Mouse (Mus musculus): ENCODE data around the gene Bmp6.

The Bmp6 gene

DNA sequence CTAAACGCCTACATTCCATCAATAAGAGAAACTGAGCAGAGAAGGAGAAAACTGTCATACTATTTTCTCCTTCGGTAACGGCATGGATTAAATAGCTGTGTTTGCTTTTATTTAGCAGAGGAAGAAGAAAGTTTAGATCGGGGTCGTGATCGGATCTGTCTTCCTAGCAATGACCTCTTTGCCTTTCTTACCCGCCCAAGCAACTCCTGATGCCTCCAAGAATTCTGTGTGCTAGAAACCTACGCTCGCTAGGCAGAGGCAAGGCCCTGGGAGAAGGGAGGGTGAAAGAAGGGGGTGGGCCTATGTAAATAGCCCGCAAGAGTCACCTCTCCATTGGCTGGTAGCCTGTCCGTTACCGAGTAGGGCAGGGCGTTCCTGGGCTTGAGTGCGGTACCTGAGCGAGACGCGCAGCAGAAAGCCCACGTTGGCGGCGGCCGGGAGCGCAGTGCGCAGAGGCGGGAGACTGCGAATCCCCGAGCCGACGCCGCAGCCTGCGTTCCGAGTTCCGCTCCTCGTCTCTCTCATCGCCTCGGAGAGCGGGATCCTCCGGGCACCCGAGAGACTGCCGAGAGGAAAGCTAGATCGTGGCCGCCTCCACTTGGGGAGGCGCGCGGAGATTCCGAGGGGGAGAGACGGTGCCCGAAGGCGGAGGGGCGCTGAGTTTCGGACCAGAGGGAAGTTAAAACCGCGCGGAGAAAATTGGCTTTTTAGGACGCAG lies at the start of gene Bmp6:
Bmp6 (plus strand) TSS at position 395 of the 718 bp plus-strand sequence.
- peak; percentile 70 to 74 for DNase-seq (ENCODE audit: low spot score in 2 of 2)

- DNase-seq (ENCODE audit: low spot score in 2 of 2), result no peak
These were observed 48.7 kb upstream of the Bmp6 start for GRCm38 (mm10) chr13:38296166-38296565.

DNA sequence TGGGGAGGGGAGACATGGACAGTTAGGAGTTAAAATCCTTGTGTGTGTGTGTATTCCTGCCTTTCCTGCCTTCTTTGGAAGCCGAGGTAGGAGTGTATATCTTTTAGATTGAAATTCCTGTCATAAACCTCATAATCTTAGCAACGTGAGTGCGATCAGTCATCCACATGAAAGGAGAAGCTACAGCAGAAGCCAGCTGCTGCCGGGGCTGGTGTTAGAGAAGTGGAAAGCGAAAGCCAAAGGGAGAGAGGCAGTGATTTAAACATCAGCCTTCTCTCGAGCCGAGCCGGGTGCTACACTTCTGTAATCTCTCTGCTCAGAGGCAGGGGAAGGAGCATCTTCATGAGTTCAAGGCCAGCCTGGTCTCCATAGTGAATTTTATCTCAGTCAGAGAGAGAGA lies 48.3 kb upstream of the Bmp6 start:
- no peak for DNase-seq (ENCODE audit: low spot score in 2 of 2)

DNA sequence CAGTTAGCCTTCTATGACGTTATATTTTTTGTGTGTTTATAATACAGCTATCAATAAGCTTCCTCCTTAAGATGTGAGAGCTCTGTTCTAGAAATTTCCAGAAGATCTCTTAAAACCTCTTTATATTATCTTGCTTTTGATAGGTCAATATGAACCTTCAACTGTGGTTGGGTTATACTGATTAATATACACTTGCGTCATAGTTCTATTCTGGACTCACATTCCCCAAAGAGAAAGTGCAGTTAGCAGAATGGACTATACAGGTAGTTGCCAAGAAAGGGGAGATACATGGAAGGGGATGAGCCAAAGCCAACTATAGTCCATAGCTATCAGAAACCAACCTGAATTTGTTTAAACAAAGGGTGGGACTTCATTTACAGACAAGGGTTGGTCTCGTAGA lies 33.8 kb upstream of the Bmp6 start:
- no peak for DNase-seq (ENCODE audit: low spot score in 2 of 2)

- DNase-seq (ENCODE audit: low spot score in 2 of 2), result no peak
These were observed 32.4 kb upstream of the Bmp6 start for GRCm38 (mm10) chr13:38312357-38313040.

GRCm38 (mm10) chr13:38314590-38314989 lies 30.3 kb upstream of the Bmp6 start:
- no peak for DNase-seq (ENCODE audit: low spot score in 2 of 2)

DNA sequence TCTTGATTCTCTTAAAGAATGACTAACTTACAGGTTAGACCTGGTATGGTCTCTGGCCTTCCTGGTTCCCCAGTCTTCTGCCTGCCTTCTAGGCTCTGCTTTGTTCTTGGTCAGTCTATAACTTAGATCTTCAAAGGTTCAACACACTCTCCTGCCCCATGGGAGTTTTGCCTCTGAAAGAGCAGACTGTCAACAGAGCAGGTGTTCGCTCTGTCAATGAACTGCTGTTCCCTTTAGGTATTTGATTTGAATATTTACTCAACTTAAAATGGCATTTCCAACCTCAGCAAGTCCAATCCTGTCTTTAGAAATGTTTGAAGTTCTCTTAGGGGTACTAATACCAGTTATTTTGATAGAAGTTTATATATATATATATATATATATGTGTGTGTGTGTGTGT lies 26.5 kb upstream of the Bmp6 start:
- no peak for DNase-seq (ENCODE audit: low spot score in 2 of 2)

- DNase-seq (ENCODE audit: low spot score in 2 of 2), result no peak
These were observed 24.6 kb upstream of the Bmp6 start for GRCm38 (mm10) chr13:38320354-38320753.

DNA sequence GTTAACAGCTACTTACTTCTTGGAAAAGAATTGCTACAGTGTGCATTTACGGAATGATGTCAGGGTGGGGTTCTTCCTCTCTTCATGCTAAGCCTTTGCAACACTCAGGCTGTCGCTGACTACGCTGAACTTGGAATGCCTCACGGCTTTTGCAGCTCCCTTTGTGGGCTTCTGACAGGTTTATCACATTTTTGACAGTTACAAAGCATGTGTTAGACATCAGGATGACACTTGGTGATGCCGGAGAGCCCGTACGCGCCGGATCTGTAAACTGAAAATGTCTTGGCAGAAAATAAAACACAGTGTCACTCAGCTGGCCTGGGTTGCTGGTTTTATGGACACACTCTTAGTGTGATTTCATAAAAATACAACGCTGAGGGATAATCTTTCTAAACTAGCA lies 20.5 kb upstream of the Bmp6 start:
- peak in 1 of 2 experiments; percentile 51 for DNase-seq (ENCODE audit: low spot score in 2 of 2)

- DNase-seq (ENCODE audit: low spot score in 2 of 2), result no peak
These were observed 17.5 kb upstream of the Bmp6 start for GRCm38 (mm10) chr13:38327377-38327776.

DNA sequence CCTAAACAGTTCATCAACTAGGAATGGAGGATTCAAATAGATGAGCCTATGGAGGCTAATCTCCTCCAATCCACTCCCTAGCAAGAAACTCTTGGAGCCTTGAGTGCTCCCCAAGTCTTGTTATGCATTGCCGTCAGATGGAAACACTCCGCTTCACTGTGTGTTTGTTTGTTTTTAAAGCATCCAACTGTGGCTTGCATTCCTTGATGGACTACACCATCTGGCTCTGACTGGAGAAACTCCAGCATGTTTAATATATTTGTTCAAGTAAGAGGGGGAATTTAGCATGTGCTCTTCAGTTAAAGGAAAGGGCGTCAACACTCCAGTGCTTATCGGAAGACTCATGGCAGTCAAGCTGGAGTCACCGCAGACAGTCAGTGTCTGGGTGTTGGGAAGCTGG lies 11.4 kb upstream of the Bmp6 start:
- DNase-seq (ENCODE audit: low spot score in 2 of 2), result no peak

DNA sequence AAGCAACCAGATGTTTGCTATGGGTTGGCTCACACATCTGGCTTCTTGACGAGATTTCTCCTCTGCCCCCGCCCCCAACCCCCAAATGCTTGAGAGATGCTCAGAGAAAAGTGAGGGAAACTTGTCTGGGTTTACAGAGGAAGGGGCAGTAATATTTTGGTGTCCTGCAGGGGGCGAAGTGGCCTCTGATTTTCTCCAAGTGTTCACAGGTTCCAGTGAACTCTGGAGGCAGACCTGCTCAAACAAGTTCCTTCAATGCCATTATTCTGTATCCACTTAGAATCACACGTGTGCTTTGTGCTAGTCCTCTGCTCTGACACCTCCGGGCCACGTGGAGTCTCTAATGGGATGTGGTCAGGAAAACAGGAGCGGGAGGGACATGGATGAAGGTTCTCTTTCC lies 2.3 kb upstream of the Bmp6 start:
- peak; percentile 45 to 78 for DNase-seq (ENCODE audit: low spot score in 2 of 2)

- DNase-seq (ENCODE audit: low spot score in 2 of 2), result no peak
These were observed 1.7 kb upstream of the Bmp6 start for GRCm38 (mm10) chr13:38343202-38343601.

DNA sequence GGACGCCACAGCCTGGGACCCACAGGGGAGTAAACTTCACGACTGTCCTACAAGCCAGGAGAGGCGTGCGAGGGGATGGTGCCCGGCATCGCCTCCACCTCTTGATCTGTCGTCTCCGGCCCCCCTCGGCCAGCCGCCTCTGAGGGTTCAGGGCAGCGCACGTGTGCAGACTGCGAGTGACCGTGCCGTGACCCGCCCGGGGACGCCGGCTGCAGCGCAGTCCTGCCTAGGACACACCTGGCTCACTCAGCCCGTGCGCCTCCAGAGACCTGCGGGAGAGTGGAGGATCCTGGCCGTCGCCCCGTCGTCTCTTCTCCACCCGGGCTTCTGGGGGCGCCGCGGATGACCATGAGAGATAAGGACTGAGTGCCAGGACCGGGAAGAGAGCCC lies 519 bp downstream of the Bmp6 start:
- no peak for DNase-seq (ENCODE audit: low spot score in 2 of 2)

GRCm38 (mm10) chr13:38346096-38346915 lies 1.4 kb downstream of the Bmp6 start:
- no peak for DNase-seq (ENCODE audit: low spot score in 2 of 2)

GRCm38 (mm10) chr13:38347021-38347774 lies 2.3 kb downstream of the Bmp6 start:
- no peak for DNase-seq (ENCODE audit: low spot score in 2 of 2)

DNA sequence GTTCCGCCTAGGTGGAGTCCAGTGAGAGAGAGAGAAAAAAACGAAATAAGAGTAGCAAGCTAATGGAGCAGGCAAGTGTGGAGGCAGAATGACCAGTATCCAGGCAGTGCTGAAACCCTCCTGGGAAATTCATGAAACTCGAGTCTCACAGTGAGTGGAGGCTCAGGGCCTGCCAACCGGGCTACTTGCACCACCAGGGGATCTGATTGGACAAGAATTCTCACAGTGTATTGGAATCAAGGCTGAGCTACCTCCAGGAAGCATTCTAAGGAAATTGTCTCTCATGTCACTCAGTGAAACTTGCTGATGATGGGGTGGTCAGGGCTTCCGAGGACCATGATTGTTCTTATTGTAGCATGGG lies 2.8 kb downstream of the Bmp6 start:
- no peak for DNase-seq (ENCODE audit: low spot score in 2 of 2)

DNA sequence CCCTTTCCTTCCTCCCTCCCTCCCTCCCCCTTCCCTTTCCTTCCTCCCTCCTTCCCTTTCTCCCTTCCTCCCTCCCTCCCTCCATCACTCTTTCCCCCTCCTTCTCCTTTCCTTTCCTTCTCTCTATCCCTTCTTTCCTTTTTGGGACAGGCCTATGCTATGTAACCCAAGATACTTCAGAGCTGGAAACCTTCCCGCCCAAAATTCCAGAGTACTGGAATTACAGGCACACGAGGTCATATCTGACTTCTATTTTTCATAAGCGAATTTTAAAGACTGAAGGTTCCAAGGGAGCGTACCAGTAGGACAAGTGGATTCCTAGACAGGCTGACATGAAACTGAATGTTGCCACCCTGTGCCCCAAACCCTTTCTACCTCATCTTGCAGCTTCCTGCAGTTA lies 4.1 kb downstream of the Bmp6 start:
- no peak for DNase-seq (ENCODE audit: low spot score in 2 of 2)

DNA sequence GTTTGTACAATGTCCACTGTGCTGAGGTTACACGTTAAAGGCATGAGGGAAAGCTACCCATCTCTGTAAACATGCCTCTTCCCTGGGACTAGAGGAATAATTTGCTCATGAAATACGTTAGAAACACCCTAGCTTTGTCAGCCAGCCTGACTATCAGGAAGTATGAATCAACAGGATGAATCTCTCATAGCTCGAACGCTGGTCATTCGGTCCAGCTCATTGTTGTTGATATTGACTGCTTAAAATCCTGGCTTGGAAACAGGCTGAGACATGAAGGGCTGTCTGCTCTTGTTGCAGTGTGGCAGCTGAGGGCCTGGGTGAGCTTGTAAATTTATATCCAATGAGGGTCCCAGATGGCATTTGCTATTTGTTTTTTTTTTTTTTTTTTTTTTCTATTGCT lies 4.9 kb downstream of the Bmp6 start:
- no peak for DNase-seq (ENCODE audit: low spot score in 2 of 2)

GRCm38 (mm10) chr13:38351996-38352395 lies 7.1 kb downstream of the Bmp6 start:
- no peak for DNase-seq (ENCODE audit: low spot score in 2 of 2)

DNA sequence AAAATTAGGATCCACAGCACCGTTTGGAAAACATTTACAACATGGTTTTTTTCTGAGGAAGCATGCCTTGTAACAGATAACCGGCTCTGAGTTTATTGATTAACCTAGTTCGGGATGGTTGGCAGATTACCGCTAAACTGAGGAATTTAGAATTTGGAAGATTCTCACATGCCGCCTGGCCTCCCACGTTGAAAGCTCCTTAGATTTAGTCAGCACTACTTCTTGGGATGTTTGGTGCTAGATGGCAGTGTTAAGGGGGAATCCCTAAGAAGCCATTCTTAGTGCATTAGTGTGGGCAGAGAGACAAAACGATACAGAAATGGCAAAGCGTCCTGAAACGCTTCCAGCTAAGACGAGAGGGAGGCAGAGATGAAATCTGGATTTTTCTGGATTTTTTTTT lies 8.1 kb downstream of the Bmp6 start:
- DNase-seq (ENCODE audit: low spot score in 2 of 2), result no peak

Measured in urinary bladder, postnatal 4 days (tissue).